Mouse (Mus musculus) megakaryocyte-erythroid progenitor cell, adult 5 weeks (primary cell): ENCODE measurements around the gene Tamm41. TPM values are rescaled to one million over a fixed set of nuclear protein-coding genes. Genes with fewer than 3 reads are reported as not detected.

Experiments used
- polyA plus RNA-seq: library from polyadenylated mRNA; stranded (reverse); fragments of >175 nt; gene quantifications from 2 replicates; pipeline ENCODE4 v1.2.3, GENCODE M21; 2012

Gene Tamm41
- 27.5 and 28.9 TPM in 2 replicates for polyA plus RNA-seq

DNA sequence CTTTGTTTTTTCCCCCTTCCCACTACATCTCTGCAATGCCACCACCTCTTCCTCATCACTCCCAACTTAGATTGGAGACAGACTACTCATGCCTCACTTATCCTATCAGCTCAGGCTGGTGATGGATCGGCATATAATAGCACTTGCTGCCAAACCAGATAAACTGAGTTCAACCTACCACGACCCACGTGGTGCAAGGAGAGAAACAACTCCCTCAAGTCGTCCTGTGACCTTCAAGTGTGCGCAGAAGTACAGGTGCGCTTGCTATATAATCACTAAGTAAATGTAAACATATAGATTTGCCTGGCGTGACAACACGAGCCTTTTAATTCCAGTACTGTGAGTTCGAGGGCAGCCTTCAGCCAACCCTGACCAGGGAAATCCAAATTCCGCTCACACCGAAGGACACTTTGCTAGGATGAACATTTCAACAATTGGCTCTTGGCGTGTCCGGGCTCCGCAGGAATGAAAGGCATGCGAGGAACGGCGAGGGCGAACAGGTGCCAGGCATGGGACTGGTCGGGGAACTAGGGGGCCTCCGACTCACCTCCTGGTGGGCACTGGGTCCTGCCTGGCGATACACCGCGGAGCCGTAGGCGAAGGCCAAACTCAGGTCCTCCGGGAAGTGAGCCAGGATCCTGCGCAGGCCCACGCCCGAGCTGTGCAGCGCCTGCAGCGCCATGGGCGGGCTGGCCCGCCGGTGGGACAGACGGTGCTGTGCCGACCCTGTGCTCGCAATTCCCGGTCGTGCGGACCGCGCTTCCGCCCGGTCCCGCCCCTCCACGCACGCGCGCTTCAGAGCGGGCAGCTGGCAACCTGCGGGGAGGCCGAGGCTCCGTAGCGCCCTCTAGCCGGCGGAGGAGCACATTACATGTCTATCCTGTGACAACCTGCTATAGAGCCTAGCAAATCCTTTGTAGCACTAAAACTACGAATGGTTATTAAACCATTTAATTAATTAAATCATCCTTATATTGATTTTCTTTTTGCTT is at the start of gene Tamm41:
Gene Tamm41 (minus strand): TSS at position 774 of the 992 bp plus-strand sequence.

GRCm38 (mm10) chr6:114969213-114970120 is 68.2 kb downstream of the Tamm41 start, which contains the start of gene Vgll4:
Gene Vgll4, minus strand, starts transcription at chr6:114969994.

Other genes starting within 250 kb of the Tamm41 start
- 82.9 and 90.2 TPM in 2 replicates for gene Vgll4, start 67.9 kb downstream of the Tamm41 start, polyA plus RNA-seq
- gene Syn2, start 97.0 kb upstream of the Tamm41 start, polyA plus RNA-seq: 0.02 TPM in 1 of 2 replicates, not detected in the other
- not detected in 2 replicates for gene Gm17482, start 189.5 kb upstream of the Tamm41 start, polyA plus RNA-seq
- gene Timp4, start 214.3 kb upstream of the Tamm41 start, polyA plus RNA-seq: not detected in 2 replicates